Mouse (Mus musculus) cerebellum, adult 2 months (tissue): ENCODE measurements around the gene Evl. TPM values are rescaled to one million over a fixed set of nuclear protein-coding genes. Genes with fewer than 3 reads are reported as not detected.
"Not testable (repeated sequence)": the region's sequence is repeated elsewhere in the genome, so short reads cannot be mapped to it uniquely, and the experiment has no call there.

Source experiments
- DNase-seq, 2 experiments: peaks; one replicate each; pipeline ENCODE4 v3.0.0; 2021
- H3K27ac ChIP-seq: fragments of 200-500 bp; 2 replicates; pipeline ENCODE4 v1.5.1; 2012; ENCODE audit warnings: low read length, control low read depth, inconsistent platforms; ENCODE audit not compliant: insufficient read depth
- H3K27me3 ChIP-seq: fragments of 200-500 bp; 2 replicates; pipeline ENCODE4 v1.6.1; 2012; ENCODE audit warnings: inconsistent platforms, mild to moderate bottlenecking, low read length, moderate library complexity; ENCODE audit not compliant: control insufficient read depth, insufficient read depth
- H3K4me1 ChIP-seq: fragments of 200-500 bp; 2 replicates; pipeline ENCODE4 v1.6.1; 2011; ENCODE audit warnings: low read length; ENCODE audit not compliant: control insufficient read depth, insufficient read depth
- H3K4me3 ChIP-seq: fragments of 200-500 bp; replicated peaks from 2 replicates; pipeline ENCODE3; 2011; ENCODE audit warnings: mild to moderate bottlenecking, low read depth, low read length, control low read depth; ENCODE audit not compliant: insufficient read depth
- CTCF ChIP-seq: fragments of 200-500 bp; IDR thresholded peaks from 2 replicates; pipeline ENCODE4 v1.5.1; 2011; ENCODE audit warnings: low read depth, mild to moderate bottlenecking, control low read depth, low read length, moderate library complexity, borderline replicate concordance; ENCODE audit not compliant: insufficient read depth
- POLR2A ChIP-seq: fragments of 200-500 bp; IDR thresholded peaks from 2 replicates; pipeline ENCODE4 v1.6.1; 2011; ENCODE audit warnings: low read length, control low read depth, borderline replicate concordance; ENCODE audit not compliant: insufficient read depth
- WGBS: fragments of 180-500 bp; shearing (Covaris S2); methylation state at CpG from one replicate; pipeline ENCODE4 v1.1.7; 2018; 5-methylcytosine and 5-hydroxymethylcytosine counted together
- polyA plus RNA-seq: library from polyadenylated mRNA; depleted of rRNA; stranded (reverse); fragments of >200 nt; gene quantifications from 2 replicates; pipeline ENCODE4 v1.2.3, GENCODE M21; 2012

Evl gene
- polyA plus RNA-seq, 1 experiment, result 118 TPM

DNA sequence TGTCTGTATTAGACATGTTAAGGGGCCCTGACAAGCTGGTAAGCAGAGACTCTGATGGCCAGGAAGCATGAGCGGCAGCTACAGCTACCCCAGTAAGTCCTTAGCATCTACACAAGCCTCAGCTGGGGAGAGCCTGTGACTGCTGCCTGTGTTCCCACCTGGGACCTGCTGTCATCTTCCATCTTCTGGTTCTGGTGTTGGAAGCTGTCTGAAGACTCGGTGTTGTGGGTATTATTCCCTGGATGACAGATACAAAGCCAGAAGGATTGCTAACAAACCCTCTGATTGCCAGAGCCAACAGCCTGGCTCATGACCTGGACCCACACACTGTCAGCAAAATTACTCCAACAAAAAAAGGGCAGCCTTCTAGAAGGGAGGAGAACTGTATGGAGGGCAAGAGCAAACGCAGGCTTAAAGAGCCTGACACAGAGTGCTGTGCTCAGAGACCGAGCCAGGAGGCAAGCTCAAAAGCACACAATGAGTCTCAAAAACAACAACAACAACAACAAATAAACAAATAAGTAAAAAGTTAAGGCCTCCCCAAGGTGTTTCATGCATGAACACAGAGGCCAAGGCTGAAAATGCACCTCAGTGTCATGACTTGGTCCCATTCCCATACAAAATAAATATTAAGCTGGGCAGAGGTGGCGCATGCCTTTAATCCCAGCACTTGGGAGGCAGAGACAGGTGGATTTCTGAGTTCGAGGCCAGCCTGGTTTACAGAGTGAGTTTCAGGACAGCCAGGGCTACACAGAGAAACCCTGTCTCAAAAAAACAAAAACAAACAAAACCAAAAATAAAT is 155.6 kb downstream of the Evl start:
- no peak overlapping the region for H3K27ac ChIP-seq
- H3K4me1 ChIP-seq, result no peaks in the 10 kb centered on the region
- no peak overlapping the region for H3K4me3 ChIP-seq
- no peaks in the 10 kb centered on the region for H3K27me3 ChIP-seq
- DNase-seq, result no peak
- no peak for TF ChIP-seq CTCF
- no peak for TF ChIP-seq POLR2A
- 76% methylated on average over 6 of the region's 6 CpGs for WGBS

DNA sequence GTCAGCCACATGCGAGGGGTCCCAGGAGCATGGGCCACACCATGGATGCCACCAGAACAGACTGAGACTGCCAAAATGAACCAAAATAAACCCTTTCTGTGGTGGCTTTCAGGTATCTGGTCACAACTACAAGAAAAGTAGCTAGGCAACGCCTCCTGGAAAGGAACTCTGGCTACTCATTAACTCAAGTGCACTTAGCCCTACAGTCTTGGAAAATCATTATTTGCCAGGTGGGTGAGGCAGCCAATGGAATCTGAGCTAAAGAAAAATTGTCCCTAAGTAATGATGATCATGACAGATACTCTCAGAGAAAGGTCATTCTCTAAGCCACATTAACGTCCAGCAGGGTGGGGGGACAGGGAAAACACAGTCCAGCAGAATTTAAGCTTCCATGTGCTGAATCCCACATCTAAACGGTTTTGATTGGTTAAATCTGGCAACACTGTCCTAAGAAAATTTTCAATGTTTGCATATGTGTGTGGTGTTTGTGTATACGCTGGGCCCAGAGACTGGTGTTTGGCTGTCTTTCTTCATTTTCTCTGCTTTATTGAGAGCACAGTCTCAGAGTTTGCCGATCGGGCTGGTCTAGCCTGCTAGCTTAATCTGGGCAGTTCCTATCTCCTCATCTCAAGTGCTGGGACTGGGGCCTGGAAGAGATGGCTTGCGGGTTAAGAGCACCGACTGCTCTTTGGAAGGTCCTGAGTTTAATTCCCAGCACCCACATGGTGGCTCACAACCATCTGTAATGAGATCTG is 156.5 kb downstream of the Evl start:
- H3K4me1 ChIP-seq, result no peaks in the 10 kb centered on the region
- H3K27ac ChIP-seq, result no peak overlapping the region
- 91% methylated on average over 9 of the region's 9 CpGs for WGBS
- DNase-seq, result no peak
- H3K4me3 ChIP-seq, result no peak overlapping the region
- no peaks in the 10 kb centered on the region for H3K27me3 ChIP-seq
- TF ChIP-seq CTCF (no peak), POLR2A (no peak)

DNA sequence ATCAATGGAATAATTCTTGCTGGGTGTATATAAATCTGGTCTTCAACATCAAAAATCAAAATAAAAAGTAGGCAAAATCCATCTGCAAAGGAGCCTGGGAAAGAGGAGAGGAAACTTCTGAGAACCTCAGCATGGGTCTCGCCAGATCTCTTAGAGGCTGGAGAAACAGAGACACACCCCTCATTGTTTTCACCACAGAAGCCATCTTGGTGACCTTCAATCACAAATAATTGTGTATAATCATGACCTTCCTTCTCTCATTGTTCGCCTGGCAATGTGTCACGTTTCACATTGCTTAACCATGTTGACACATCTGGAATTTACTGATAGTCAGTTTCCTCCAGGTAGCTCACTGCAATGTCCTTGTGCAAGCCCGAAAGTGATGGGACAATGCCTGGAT is 158.0 kb downstream of the Evl start:
- H3K4me1 ChIP-seq, result no peaks in the 10 kb centered on the region
- H3K27ac ChIP-seq, result no peak overlapping the region
- TF ChIP-seq POLR2A (no peak), CTCF (no peak)
- no peak overlapping the region for H3K4me3 ChIP-seq
- 79% methylated on average over 4 of the region's 4 CpGs for WGBS
- DNase-seq, result no peak
- no peaks in the 10 kb centered on the region for H3K27me3 ChIP-seq

DNA sequence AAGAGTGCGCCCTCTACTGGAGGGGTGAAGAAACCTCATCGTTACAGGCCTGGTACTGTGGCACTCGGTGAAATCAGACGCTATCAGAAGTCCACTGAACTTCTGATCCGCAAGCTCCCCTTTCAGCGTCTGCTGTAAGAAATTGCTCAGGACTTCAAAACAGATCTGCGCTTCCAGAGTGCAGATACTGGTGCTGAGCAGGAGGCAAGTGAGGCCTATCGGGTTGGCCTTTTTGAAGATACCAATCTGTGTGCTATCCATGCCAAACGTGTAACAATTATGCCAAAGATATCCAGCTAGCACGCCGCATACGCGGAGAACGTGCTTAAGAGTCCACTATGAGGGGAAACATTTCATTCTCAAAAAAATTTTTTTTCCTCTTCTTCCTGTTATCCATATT is 159.5 kb downstream of the Evl start:
- not testable (repeated sequence) for H3K4me3 ChIP-seq, DNase-seq, H3K27ac ChIP-seq, H3K4me1 ChIP-seq, H3K27me3 ChIP-seq
- WGBS, result 92% methylated on average over 14 of the region's 14 CpGs

DNA sequence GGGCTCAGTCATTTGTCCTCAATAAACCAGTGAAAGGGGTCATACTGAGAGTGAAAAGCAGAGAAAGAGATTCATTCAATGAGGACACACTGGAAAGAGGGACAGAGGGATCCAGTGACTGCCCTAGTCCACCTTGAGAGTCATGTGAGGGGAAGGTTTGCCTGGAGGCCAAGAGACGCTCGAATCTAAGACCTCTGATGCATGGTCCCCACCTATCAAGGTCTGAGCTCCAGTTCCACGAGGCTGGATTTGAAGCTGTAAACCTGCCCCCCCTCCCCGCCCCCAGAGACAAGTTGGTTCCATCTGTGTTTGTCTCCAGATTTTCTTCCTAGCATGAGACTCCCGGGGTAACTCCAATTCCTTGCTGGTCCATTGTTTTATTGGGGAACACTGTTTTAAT is 161.3 kb downstream of the Evl start:
- TF ChIP-seq POLR2A (no peak), CTCF (no peak)
- Histone ChIP-seq H3K4me3 (no peak overlapping the region), H3K4me1 (no peaks in the 10 kb centered on the region), H3K27me3 (no peaks in the 10 kb centered on the region), H3K27ac (no peak overlapping the region)
- no peak for DNase-seq
- 71% methylated on average over 5 of the region's 5 CpGs for WGBS

DNA sequence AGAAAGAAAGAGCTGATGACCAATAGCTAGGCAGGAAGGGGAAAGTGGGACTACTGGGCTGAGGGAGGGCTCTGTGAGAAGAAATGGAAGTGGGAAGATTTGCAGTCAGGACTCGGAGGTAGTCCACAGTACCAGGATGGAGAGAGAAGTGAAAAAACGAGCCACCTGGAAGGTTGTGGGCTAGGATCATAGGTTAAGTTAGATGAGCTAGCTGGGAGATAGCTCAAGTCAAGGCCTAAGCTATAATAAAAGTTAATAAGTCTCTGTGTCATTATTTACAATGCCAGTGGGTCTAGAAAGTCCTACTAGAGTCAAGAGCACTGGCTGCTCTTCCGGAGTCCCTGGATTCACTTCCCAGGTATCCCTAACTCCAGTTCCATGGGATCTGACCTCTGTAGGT is 164.0 kb downstream of the Evl start:
- Histone ChIP-seq H3K4me3 (no peak overlapping the region), H3K27ac (no peak overlapping the region), H3K4me1 (no peaks in the 10 kb centered on the region), H3K27me3 (no peaks in the 10 kb centered on the region)
- DNase-seq, result no peak
- no peak for TF ChIP-seq POLR2A
- TF ChIP-seq CTCF, result no peak
- 82% methylated on average over 3 of the region's 3 CpGs for WGBS

DNA sequence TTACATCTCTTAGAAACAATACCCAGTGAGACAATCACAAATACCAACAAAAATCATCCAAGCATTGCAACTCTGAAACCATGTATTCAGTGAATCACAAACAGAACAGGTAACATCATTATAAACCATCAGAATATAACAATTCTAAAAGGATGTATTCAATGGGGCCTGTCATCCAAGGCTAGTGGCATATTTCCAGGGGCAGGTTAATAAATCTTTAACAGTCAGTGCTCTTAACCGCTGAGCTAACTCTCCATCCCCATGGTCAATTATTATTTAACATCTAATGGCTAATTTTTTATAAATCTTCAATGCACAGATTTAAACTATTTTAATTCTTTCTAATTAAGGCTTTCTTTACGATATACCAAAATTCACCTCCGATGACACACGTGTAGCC is 167.9 kb downstream of the Evl start:
- Histone ChIP-seq H3K4me3 (no peak overlapping the region), H3K4me1 (no peaks in the 10 kb centered on the region), H3K27ac (no peak overlapping the region), H3K27me3 (no peaks in the 10 kb centered on the region)
- no peak for DNase-seq
- 94% methylated on average over 4 of the region's 4 CpGs for WGBS
- TF ChIP-seq POLR2A, result no peak
- no peak for TF ChIP-seq CTCF

DNA sequence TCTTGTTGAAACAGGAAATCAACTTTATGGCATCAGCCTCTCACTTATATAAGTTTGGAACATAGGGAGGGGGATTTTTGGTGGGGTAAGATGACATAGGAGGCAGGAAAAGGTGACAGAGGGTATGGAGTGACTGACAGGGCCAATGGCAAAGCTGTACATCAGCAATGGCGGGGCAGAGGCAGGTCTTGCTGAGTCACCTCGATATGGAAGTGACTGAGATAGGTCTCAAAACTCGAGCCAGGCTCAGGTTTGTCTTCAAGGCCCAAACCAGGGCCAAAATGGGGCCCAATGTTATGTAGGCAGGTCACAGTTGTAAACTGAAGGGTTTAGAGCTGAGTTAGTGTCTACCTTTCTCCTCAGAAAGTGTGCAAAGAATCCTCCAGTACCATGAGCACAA is 169.3 kb downstream of the Evl start:
- Histone ChIP-seq H3K27ac (no peak overlapping the region), H3K4me1 (no peaks in the 10 kb centered on the region), H3K4me3 (no peak overlapping the region), H3K27me3 (no peaks in the 10 kb centered on the region)
- WGBS, result 81% methylated on average over 3 of the region's 3 CpGs
- no peak for DNase-seq
- TF ChIP-seq POLR2A (no peak), CTCF (no peak)
